Mouse (Mus musculus) layer of hippocampus, adult 9-11 months (tissue): ENCODE data around the gene Vmn1r143.
"Not testable (repeated sequence)": the region's sequence is repeated elsewhere in the genome, so short reads cannot be mapped to it uniquely, and the experiment has no call there.

Source experiments
- DNase-seq: peaks from one replicate; pipeline ENCODE4 v3.0.0; 2022

Gene Vmn1r143

DNA sequence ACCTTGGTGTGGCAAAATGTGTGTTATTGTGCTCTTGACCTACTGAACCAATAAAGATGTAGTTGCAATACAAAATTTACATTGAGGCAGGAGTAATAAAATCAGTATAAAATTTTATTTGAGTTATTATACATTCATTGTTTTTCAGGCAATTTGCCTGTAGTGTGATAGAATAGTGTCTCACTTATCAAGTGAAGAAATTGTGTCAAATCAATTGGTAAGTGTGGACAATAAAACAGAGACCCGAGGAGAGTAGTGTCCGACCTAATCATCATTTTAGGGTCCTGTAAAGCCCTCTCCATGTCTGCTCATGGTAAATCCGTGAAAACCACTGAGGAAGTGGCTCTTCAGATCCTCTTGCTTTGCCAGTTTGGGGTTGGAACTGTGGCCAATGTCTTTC lies at the start of gene Vmn1r143:
TSS of gene Vmn1r143 (plus strand) at position 301 of the 400 bp plus-strand sequence.
- not testable (repeated sequence) for DNase-seq

DNA sequence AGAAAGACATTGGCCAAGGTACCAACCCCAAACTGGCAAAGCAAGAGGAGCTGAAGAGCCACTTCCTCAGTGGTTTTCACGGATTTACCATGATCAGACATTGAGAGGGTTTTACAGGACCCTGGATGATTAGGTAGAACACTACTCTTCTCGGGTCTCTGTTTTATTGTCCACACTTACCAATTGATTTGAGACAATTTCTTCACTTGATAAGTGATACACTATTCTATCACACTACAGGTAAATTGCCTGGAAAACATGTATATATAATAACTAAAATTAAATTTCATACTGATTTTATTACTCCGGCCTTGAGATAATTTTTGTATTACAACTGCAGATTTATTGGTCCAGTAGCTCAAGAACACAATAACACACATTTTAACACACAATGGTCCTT lies 25.2 kb upstream of the Vmn1r143 start, which contains the start of gene Vmn1r142:
TSS of gene Vmn1r142 (minus strand) at position 101 of the 400 bp plus-strand sequence.
- not testable (repeated sequence) for DNase-seq

DNA sequence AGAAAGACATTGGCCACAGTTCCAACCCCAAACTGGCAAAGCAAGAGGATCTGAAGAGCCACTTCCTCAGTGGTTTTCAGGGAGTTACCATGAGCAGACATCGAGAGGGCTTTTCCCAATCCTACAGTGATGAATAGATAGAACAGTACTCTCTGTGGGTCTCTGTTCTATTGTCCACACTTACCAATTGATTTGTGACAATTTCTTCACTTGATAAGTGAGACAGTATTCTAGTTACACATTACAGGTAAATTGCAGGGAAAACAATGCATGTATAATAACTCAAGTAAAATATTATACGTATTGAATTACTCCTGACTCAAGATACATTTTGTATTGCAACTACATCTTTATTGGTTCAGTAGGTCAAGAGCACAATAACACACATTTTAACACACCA lies 12.0 kb downstream of the Vmn1r143 start, which contains the start of gene Gm8653:
TSS of gene Gm8653 (minus strand) at position 101 of the 400 bp plus-strand sequence.
- not testable (repeated sequence) for DNase-seq

DNA sequence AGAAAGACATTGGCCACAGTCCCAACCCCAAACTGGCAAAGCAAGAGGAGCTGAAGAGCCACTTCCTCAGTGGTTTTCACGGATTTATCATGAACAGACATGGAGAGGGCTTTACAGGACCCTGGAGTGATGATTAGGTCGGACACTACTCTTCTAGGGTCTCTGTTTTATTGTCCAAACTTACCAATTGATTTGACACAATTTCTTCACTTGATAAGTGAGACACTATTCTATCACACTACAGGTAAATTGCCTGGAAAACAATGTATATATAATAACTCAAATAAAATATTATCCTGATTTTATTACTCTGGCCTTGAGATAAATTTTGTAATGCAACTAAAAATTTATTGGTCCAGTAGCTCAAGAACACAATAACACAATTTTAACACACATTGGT lies 40.2 kb downstream of the Vmn1r143 start, which contains the start of gene Gm8453:
TSS of gene Gm8453 (minus strand) at position 101 of the 400 bp plus-strand sequence.
- not testable (repeated sequence) for DNase-seq
